Mouse (Mus musculus) hindbrain, embryonic 15.5 days (tissue): Measurements from ENCODE around the gene Olfr1368. TPM values are rescaled to one million over a fixed set of nuclear protein-coding genes. Genes with fewer than 3 reads are reported as not detected.
"Not testable (repeated sequence)": the region's sequence is repeated elsewhere in the genome, so short reads cannot be mapped to it uniquely, and the experiment has no call there.

Experiments
- ATAC-seq: fragments of 200-750 bp; cut with Nextera tagmentation; 2 replicates; pipeline ENCODE4 v1.8.0; 2017; ENCODE audit warnings: low read depth, moderate number of reproducible peaks, moderate TSS enrichment; ENCODE audit not compliant: low FRiP score
- H3K27ac ChIP-seq: fragments of 300-500 bp; sonication (generic); replicated peaks from 2 replicates; pipeline ENCODE4 v1.5.1; 2015; ENCODE audit warnings: mild to moderate bottlenecking, inconsistent platforms
- H3K27me3 ChIP-seq: fragments of 300-500 bp; sonication (generic); 2 replicates; pipeline ENCODE4 v1.6.1; 2015; ENCODE audit warnings: control low read depth, inconsistent platforms
- H3K36me3 ChIP-seq: fragments of 300-500 bp; sonication (generic); 2 replicates; pipeline ENCODE4 v1.6.1; 2015; ENCODE audit warnings: control low read depth, inconsistent platforms
- H3K4me1 ChIP-seq: fragments of 300-500 bp; sonication (generic); replicated peaks from 2 replicates; pipeline ENCODE4 v1.6.1; 2015; ENCODE audit warnings: control low read depth, inconsistent platforms
- H3K4me2 ChIP-seq: fragments of 300-500 bp; sonication (generic); 2 replicates; pipeline ENCODE4 v1.6.1; 2015; ENCODE audit warnings: moderate library complexity, mild to moderate bottlenecking, inconsistent platforms
- H3K4me3 ChIP-seq: fragments of 300-500 bp; sonication (generic); 2 replicates; pipeline ENCODE4 v1.5.1; 2015; ENCODE audit warnings: mild to moderate bottlenecking, inconsistent platforms
- H3K9ac ChIP-seq: fragments of 300-500 bp; sonication (generic); 2 replicates; pipeline ENCODE4 v1.6.1; 2015; ENCODE audit warnings: inconsistent platforms
- H3K9me3 ChIP-seq: fragments of 300-500 bp; sonication (generic); 2 replicates; pipeline ENCODE4 v1.6.1; 2016; ENCODE audit warnings: control low read depth, inconsistent platforms
- WGBS: fragments of 180-500 bp; shearing (Covaris S2); methylation state at CpG from one replicate; pipeline ENCODE4 v1.1.7; 2015; 5-methylcytosine and 5-hydroxymethylcytosine counted together
- polyA plus RNA-seq: library from polyadenylated mRNA; unstranded; fragments of >200 nt; fragmentation: Nextera tagmentation; extraction: Ambion mirVana; gene quantifications from 2 replicates; pipeline ENCODE4 v1.2.1, GENCODE M21; 2015

Gene Olfr1368
- polyA plus RNA-seq, 1 experiment from 2014 or later: not detected

DNA sequence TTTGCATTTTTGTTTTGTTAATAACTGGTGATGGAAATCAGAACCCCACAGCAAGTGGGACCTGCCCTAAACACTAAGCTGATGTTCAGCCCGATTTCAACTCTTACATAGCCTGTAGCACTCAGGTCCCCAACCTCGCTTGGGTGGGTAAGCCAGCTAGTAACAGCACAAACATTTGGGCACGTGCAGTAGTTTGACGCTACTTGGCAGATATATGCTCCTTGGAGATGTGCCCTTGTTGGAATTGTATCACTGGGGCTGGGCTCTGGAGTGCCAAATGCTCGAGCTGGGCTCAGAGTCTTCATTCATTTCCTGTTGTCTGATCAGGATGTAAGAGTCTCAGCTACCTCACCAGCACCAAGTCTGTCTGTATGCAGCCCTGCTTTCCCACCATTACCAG lies 16.9 kb upstream of the Olfr1368 start:
- H3K27ac ChIP-seq: no peak overlapping the region
- H3K36me3 ChIP-seq: no peaks in the 10 kb centered on the region
- no peak for ATAC-seq
- peaks cover 18% of the 10 kb centered on the region for H3K4me1 ChIP-seq
- no peaks in the 10 kb centered on the region for H3K9me3 ChIP-seq
- H3K27me3 ChIP-seq: no peaks in the 10 kb centered on the region
- 58% methylated on average over 5 of the region's 5 CpGs for WGBS
- no peak overlapping the region for H3K4me2 ChIP-seq
- H3K9ac ChIP-seq: no peak overlapping the region
- no peak overlapping the region for H3K4me3 ChIP-seq

- Histone ChIP-seq H3K4me2 (peak overlapping the region; percentile 96), H3K4me1 (peaks cover 16% of the 10 kb centered on the region), H3K36me3 (no peaks in the 10 kb centered on the region), H3K9me3 (no peaks in the 10 kb centered on the region), H3K27ac (no peak overlapping the region), H3K27me3 (0 out of 2 replicates have a peak, but pooled peaks cover 3% of the 10 kb centered on the region), H3K9ac (0 out of 2 replicates have a peak overlapping the region, but pooled peaks have one; percentile 13), H3K4me3 (peak overlapping the region; percentile 69)
- ATAC-seq: peak; percentile 27; the same call in 1 of the 2 replicates
- 40% methylated on average over 2 of the region's 2 CpGs for WGBS
Measured at GRCm38 (mm10) chr13:21161591-21161990, 15.9 kb upstream of the Olfr1368 start.

GRCm38 (mm10) chr13:21160657-21161590 lies 15.3 kb upstream of the Olfr1368 start:
- peak; percentile 84 for ATAC-seq
- Histone ChIP-seq H3K27me3 (0 out of 2 replicates have a peak, but pooled peaks cover 6% of the 10 kb centered on the region), H3K9ac (peak overlapping the region; percentile 47), H3K36me3 (no peaks in the 10 kb centered on the region), H3K4me2 (peak overlapping the region; percentile 96), H3K4me1 (peaks cover 10% of the 10 kb centered on the region), H3K4me3 (peak overlapping the region; percentile 69), H3K27ac (0 out of 2 replicates have a peak overlapping the region, but pooled peaks have one; percentile 32), H3K9me3 (no peaks in the 10 kb centered on the region)
- WGBS: under 1% methylated on average over 32 of the region's 32 CpGs

- peak overlapping the region; percentile 57 for H3K9ac ChIP-seq
- no peak overlapping the region for H3K27ac ChIP-seq
- H3K4me3 ChIP-seq: peak overlapping the region; percentile 69
- no peaks in the 10 kb centered on the region for H3K9me3 ChIP-seq
- WGBS: under 1% methylated on average over 16 of the region's 16 CpGs
- peak; percentile 14 for ATAC-seq
- H3K27me3 ChIP-seq: 0 out of 2 replicates have a peak, but pooled peaks cover 6% of the 10 kb centered on the region
- peaks cover 9% of the 10 kb centered on the region; the same call in 1 of the 2 replicates for H3K4me1 ChIP-seq
- H3K36me3 ChIP-seq: no peaks in the 10 kb centered on the region
- peak overlapping the region; percentile 96 for H3K4me2 ChIP-seq
Measured at GRCm38 (mm10) chr13:21160041-21160511, 14.4 kb upstream of the Olfr1368 start.

DNA sequence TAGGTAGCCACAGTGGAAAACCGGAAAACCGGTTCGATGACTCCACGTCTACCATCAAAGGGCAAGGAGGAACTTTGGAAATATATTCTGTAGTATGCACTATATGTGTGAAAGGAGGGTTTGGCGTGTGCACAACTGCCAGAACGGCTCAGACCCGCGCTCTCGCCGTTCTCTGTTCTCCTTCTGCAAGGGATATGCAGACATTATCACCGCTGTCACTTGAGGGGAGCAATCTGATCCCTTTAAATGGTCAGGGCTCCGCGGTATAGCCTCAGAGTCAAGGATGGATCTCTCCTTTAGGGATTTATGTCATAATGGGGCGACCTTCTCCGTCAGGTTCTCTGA lies 13.8 kb upstream of the Olfr1368 start:
- no peaks in the 10 kb centered on the region for H3K36me3 ChIP-seq
- peak overlapping the region; percentile 69 for H3K4me3 ChIP-seq
- peak overlapping the region; percentile 96 for H3K4me2 ChIP-seq
- peak overlapping the region; percentile 57 for H3K9ac ChIP-seq
- under 1% methylated on average over 15 of the region's 15 CpGs for WGBS
- H3K27ac ChIP-seq: no peak overlapping the region
- H3K27me3 ChIP-seq: 0 out of 2 replicates have a peak, but pooled peaks cover 6% of the 10 kb centered on the region
- H3K4me1 ChIP-seq: peaks cover 9% of the 10 kb centered on the region; the same call in 1 of the 2 replicates
- no peaks in the 10 kb centered on the region for H3K9me3 ChIP-seq
- ATAC-seq: no peak

DNA sequence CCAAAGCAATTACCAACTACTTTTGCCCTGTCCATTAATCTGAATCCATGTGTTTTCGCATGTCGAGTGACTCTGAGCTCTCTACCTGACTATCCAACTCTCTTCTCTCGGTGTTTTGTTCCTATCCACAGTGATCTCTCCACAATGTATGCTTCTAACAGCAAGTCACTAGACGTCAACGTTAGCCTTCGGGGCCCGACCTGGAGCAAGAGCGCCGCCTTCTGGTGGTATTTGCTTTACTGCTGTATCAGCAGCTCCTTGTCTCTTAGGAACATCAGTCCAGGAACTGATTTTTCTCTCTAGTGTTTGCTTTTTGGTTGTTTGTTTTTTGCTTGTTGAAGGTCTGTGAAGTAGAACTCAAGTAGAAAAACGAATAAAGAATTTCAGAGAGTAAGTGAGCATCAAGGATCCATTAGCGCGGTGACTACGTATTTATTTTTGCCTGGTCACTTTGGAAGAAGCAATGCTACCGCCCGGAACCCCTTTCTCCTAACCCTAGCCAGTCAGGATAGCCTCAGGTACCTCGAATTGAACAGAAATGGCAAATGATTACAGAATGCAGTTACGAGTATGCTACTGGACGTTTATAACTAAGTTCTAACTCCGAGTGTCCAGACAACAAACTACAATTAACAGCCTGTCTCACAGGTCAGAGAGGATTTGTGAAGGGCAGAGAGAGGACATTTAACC lies 13.3 kb upstream of the Olfr1368 start:
- peak; percentile 28 for ATAC-seq
- H3K27ac ChIP-seq: no peak overlapping the region

GRCm38 (mm10) chr13:21158071-21158470 lies 12.4 kb upstream of the Olfr1368 start:
- Histone ChIP-seq H3K4me3 (peak overlapping the region; percentile 69), H3K4me2 (peak overlapping the region; percentile 96), H3K27ac (no peak overlapping the region), H3K36me3 (no peaks in the 10 kb centered on the region), H3K27me3 (0 out of 2 replicates have a peak, but pooled peaks cover 6% of the 10 kb centered on the region), H3K4me1 (peaks cover 9% of the 10 kb centered on the region; the same call in 1 of the 2 replicates), H3K9ac (no peak overlapping the region), H3K9me3 (no peaks in the 10 kb centered on the region)
- WGBS: 5% methylated on average over 9 of the region's 9 CpGs
- no peak for ATAC-seq

More for the DNA sequence above, 13.3 kb upstream of the Olfr1368 start:
- under 1% methylated on average over 19 of the region's 19 CpGs for WGBS
- Histone ChIP-seq H3K27me3 (0 out of 2 replicates have a peak, but pooled peaks cover 6% of the 10 kb centered on the region), H3K4me2 (peak overlapping the region; percentile 96), H3K9ac (peak overlapping the region; percentile 57), H3K4me1 (peaks cover 9% of the 10 kb centered on the region; the same call in 1 of the 2 replicates), H3K9me3 (no peaks in the 10 kb centered on the region), H3K36me3 (no peaks in the 10 kb centered on the region), H3K4me3 (peak overlapping the region; percentile 69)

DNA sequence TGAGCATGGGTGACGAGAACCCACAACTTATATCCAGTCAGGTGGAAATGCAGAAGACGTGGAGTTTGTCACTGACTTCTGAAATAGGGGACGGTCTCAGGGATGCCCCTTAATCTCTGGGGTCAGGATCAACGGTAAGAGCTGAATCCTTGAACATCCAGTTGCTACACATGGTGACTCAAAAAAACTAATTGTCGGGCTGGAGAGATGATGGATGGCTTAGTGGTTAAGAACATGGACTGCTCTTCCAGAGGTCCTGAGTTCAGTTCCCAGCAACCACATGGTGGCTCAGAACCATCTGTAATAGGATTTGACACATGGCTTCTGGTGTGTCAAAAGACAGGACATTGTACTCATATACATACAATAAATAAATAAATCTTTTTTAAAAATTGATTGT lies 10.2 kb upstream of the Olfr1368 start:
- Histone ChIP-seq H3K27me3 (0 out of 2 replicates have a peak, but pooled peaks cover 6% of the 10 kb centered on the region), H3K4me1 (peaks cover 7% of the 10 kb centered on the region; the same call in 1 of the 2 replicates), H3K27ac (no peak overlapping the region), H3K4me2 (no peak overlapping the region), H3K4me3 (no peak overlapping the region), H3K36me3 (no peaks in the 10 kb centered on the region), H3K9me3 (no peaks in the 10 kb centered on the region), H3K9ac (no peak overlapping the region)
- no peak for ATAC-seq
- 84% methylated on average over 5 of the region's 5 CpGs for WGBS

DNA sequence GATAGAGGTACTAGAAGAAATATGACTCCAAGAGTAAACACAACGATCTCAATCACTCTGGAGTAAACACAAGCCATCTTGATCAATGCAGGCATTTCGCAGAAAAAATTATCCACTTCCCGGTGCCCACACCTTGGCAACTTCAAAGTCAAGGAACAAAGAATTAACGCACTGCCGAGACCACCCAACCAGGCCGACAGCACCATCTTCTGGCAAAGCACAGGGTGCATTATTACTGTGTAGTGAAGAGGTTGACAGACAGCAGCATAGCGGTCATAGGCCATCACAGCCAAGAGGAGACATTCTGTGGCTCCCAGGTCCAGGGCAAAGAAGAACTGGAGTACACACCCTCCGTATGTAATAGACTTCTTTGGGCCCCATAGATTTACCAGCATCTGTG lies 3.2 kb downstream of the Olfr1368 start:
- no peak for ATAC-seq
- Histone ChIP-seq H3K4me1 (no peaks in the 10 kb centered on the region), H3K9me3 (no peaks in the 10 kb centered on the region), H3K9ac (no peak overlapping the region), H3K27me3 (no peaks in the 10 kb centered on the region), H3K4me3 (no peak overlapping the region), H3K4me2 (no peak overlapping the region), H3K27ac (no peak overlapping the region), H3K36me3 (no peaks in the 10 kb centered on the region)
- 50% methylated on average over 8 of the region's 8 CpGs for WGBS

DNA sequence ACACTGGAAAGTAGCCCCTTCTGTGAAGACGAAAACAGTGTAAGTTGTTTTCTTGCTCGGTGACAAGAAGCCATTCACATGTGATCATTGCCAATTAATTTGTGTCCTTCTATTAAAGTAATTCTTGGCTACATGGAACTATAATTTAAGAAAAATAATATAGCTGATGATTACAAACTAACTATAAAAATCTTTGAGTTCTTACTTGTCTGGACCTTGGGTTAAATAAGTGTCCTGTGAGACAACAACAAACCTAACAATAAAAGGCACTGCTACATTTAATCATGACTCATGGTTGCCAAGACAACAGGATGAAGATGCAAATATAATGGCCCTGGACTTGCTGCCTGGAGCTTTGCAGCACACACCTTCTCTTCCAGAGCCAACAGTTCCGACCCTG lies 16.3 kb downstream of the Olfr1368 start, which contains the start of gene Olfr263:
Olfr263 (plus strand) TSS at position 301 of the 400 bp plus-strand sequence.
- WGBS: 82% methylated on average over 3 of the region's 3 CpGs
- H3K4me2 ChIP-seq, ATAC-seq: not testable (repeated sequence)

DNA sequence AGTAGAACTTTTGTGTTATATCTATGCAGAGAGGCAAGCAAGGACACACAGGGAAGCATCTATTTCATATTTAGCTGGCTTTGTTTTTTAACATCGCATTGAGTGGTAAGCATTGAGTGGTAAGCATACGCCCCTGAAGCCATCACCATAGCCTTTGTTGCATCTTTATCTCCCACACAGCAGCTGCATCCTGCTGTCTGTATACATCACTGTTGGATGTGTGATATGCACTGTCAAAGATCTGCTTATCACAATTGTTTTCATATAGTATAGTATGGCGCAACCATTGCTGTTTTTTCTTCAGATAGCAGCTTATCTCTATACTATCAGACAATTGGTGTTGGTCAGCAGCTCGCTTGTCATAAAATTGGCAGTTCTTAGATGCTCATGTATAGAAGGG lies 31.5 kb downstream of the Olfr1368 start:
- H3K9ac ChIP-seq: no peak overlapping the region
- 87% methylated on average over 4 of the region's 4 CpGs for WGBS
- no peaks in the 10 kb centered on the region for H3K9me3 ChIP-seq
- H3K36me3 ChIP-seq: no peaks in the 10 kb centered on the region
- no peak for ATAC-seq
- H3K4me1 ChIP-seq: no peaks in the 10 kb centered on the region
- no peaks in the 10 kb centered on the region for H3K27me3 ChIP-seq
- H3K4me3 ChIP-seq: no peak overlapping the region
- H3K27ac ChIP-seq: no peak overlapping the region
- H3K4me2 ChIP-seq: no peak overlapping the region

More for the DNA sequence above, 16.3 kb downstream of the Olfr1368 start, which contains the start of gene Olfr263:
- H3K9ac ChIP-seq, H3K9me3 ChIP-seq, H3K36me3 ChIP-seq, H3K27me3 ChIP-seq, H3K27ac ChIP-seq, H3K4me3 ChIP-seq, H3K4me1 ChIP-seq: not testable (repeated sequence)
